Mouse (Mus musculus) frontal cortex, postnatal 14 days (tissue): Measurements from ENCODE around the gene Lrig3.

Experiments used
- DNase-seq, 2 experiments: peaks; one replicate each; pipeline ENCODE4 v3.0.0; 2022; ENCODE audit warnings: low spot score in 2 of 2

Gene Lrig3

GRCm38 (mm10) chr10:125964709-125965108, 1.3 kb upstream of the Lrig3 start:
- no peak for DNase-seq

GRCm38 (mm10) chr10:125966481-125967251, 698 bp downstream of the Lrig3 start:
- DNase-seq, result peak in 1 of 2 experiments; percentile 9

- DNase-seq, result no peak
These were observed 1.6 kb downstream of the Lrig3 start for GRCm38 (mm10) chr10:125967436-125968160.

GRCm38 (mm10) chr10:125968191-125969132, 2.5 kb downstream of the Lrig3 start:
- no peak for DNase-seq

- no peak for DNase-seq
These were observed 3.1 kb downstream of the Lrig3 start for GRCm38 (mm10) chr10:125969133-125969490.

GRCm38 (mm10) chr10:125970031-125970430, 4.1 kb downstream of the Lrig3 start:
- no peak for DNase-seq

- no peak for DNase-seq
These were observed 4.5 kb downstream of the Lrig3 start for GRCm38 (mm10) chr10:125970500-125970899.

- DNase-seq, result no peak
These were observed 7.8 kb downstream of the Lrig3 start for GRCm38 (mm10) chr10:125973726-125974125.

GRCm38 (mm10) chr10:125981938-125982337, 16.0 kb downstream of the Lrig3 start:
- no peak for DNase-seq

GRCm38 (mm10) chr10:125984473-125985035, 18.6 kb downstream of the Lrig3 start:
- no peak for DNase-seq

GRCm38 (mm10) chr10:125985795-125986194, 19.8 kb downstream of the Lrig3 start:
- DNase-seq, result no peak

GRCm38 (mm10) chr10:125986443-125986842, 20.5 kb downstream of the Lrig3 start:
- DNase-seq, result no peak

- DNase-seq, result no peak
These were observed 21.3 kb downstream of the Lrig3 start for GRCm38 (mm10) chr10:125987307-125987706.

GRCm38 (mm10) chr10:125988037-125988436, 22.1 kb downstream of the Lrig3 start:
- no peak for DNase-seq

- no peak for DNase-seq
These were observed 23.9 kb downstream of the Lrig3 start for GRCm38 (mm10) chr10:125989890-125990289.

GRCm38 (mm10) chr10:125990394-125990793, 24.4 kb downstream of the Lrig3 start:
- DNase-seq, result no peak

- no peak for DNase-seq
These were observed 25.9 kb downstream of the Lrig3 start for GRCm38 (mm10) chr10:125991819-125992218.

GRCm38 (mm10) chr10:125994855-125995254, 28.9 kb downstream of the Lrig3 start:
- no peak for DNase-seq

- DNase-seq, result no peak
These were observed 29.7 kb downstream of the Lrig3 start for GRCm38 (mm10) chr10:125995701-125996100.

- no peak for DNase-seq
These were observed 31.0 kb downstream of the Lrig3 start for GRCm38 (mm10) chr10:125996989-125997388.

GRCm38 (mm10) chr10:125999561-125999960, 33.6 kb downstream of the Lrig3 start:
- no peak for DNase-seq
